Mouse (Mus musculus) bone marrow macrophage, adult 2 months (primary cell): ENCODE measurements around the gene Phactr1.

Source experiments
- CTCF ChIP-seq: IDR thresholded peaks from 2 replicates; pipeline ENCODE4 v1.5.1; 2012; ENCODE audit warnings: low read depth, mild to moderate bottlenecking, low read length, moderate library complexity
- POLR2A ChIP-seq: IDR thresholded peaks from 2 replicates; pipeline ENCODE4 v1.6.1; 2012; ENCODE audit warnings: mild to moderate bottlenecking, low read depth, low read length, borderline replicate concordance

- TF ChIP-seq CTCF (no peak), POLR2A (no peak)
Measured at GRCm38 (mm10) chr13:42985806-42986205, 305.4 kb downstream of the Phactr1 start.
